Comparison of ENCODE assay signal across 21 mouse cellular contexts in genomic region chr2:17097546-17097945, GRCm38 (mm10).
DNase-seq lines count a peak whose midpoint lies in the region; ATAC-seq and TF ChIP-seq lines count a peak whose summit lies in the region.
"Had no signal": no experiment of that assay in that cellular context is flagged by ENCODE, and none has a peak within 500 bp of the region (broad histone marks: within the 10 kb centered on the region; RNA-seq: fewer than 3 reads in every experiment).

No protein-coding gene starts in this region.

- H3K4me2 ChIP-seq in embryonic facial prominence, embryonic 11.5 days (ENCODE audit: low read depth, low read length), result no peak overlapping the region
- H3K4me2 ChIP-seq in midbrain, embryonic 11.5 days, result no peak overlapping the region
- no peak overlapping the region for H3K4me2 ChIP-seq in midbrain, embryonic 13.5 days (replicated peaks)
- H3K4me2 ChIP-seq: embryonic facial prominence, embryonic 12.5 days; intestine, embryonic 15.5 days; liver, embryonic 12.5 days had no signal

- no peaks in the 10 kb centered on the region for H3K36me3 ChIP-seq in embryonic facial prominence, embryonic 11.5 days (replicated peaks; ENCODE audit: control insufficient read depth, insufficient read depth, low read depth, low read length)
- 0 out of 2 replicates have a peak, but pooled peaks cover 2% of the 10 kb centered on the region for H3K36me3 ChIP-seq in embryonic facial prominence, embryonic 10.5 days (replicated peaks)
- no peaks in the 10 kb centered on the region for H3K36me3 ChIP-seq in midbrain, embryonic 11.5 days (ENCODE audit: control insufficient read depth, insufficient read depth, low read length)
- no peaks in the 10 kb centered on the region; the same call in 1 of the 2 replicates for H3K36me3 ChIP-seq in midbrain, embryonic 10.5 days
- H3K36me3 ChIP-seq in E14TG2a.4 (ENCODE audit: insufficient read depth, low read length), result no peaks in the 10 kb centered on the region
- no peaks in the 10 kb centered on the region for H3K36me3 ChIP-seq in midbrain, embryonic 13.5 days
- H3K36me3 ChIP-seq: embryonic facial prominence, embryonic 12.5 days; intestine, embryonic 15.5 days; liver, embryonic 12.5 days had no signal

- no peak overlapping the region for H3K9ac ChIP-seq in embryonic facial prominence, embryonic 11.5 days (replicated peaks; ENCODE audit: low read length)
- no peak overlapping the region for H3K9ac ChIP-seq in midbrain, embryonic 11.5 days (ENCODE audit: low read length)
- no peak overlapping the region for H3K9ac ChIP-seq in midbrain, embryonic 13.5 days (replicated peaks)
- H3K9ac ChIP-seq: embryonic facial prominence, embryonic 12.5 days; intestine, embryonic 15.5 days; liver, embryonic 12.5 days had no signal

- H3K9me3 ChIP-seq in embryonic facial prominence, embryonic 11.5 days (replicated peaks; ENCODE audit: control insufficient read depth, low read length), result peaks cover 4% of the 10 kb centered on the region; the same call in 1 of the 2 replicates
- H3K9me3 ChIP-seq in embryonic facial prominence, embryonic 10.5 days, result peaks cover 17% of the 10 kb centered on the region
- peaks cover 7% of the 10 kb centered on the region; the same call in 1 of the 2 replicates for H3K9me3 ChIP-seq in midbrain, embryonic 11.5 days (ENCODE audit: control insufficient read depth, low read length)
- H3K9me3 ChIP-seq in midbrain, embryonic 10.5 days (replicated peaks), result peaks cover 30% of the 10 kb centered on the region
- H3K9me3 ChIP-seq in E14TG2a.4 (ENCODE audit: low read length), result peaks cover 33% of the 10 kb centered on the region
- peaks cover 10% of the 10 kb centered on the region; the same call in 1 of the 2 replicates for H3K9me3 ChIP-seq in midbrain, embryonic 13.5 days
- H3K9me3 ChIP-seq: intestine, embryonic 15.5 days had no signal

- peak; percentile 39; the same call in 1 of the 2 replicates for ATAC-seq in embryonic facial prominence, embryonic 11.5 days (replicated peaks; ENCODE audit: insufficient number of reproducible peaks, low FRiP score, low TSS enrichment, low read depth)
- ATAC-seq in midbrain, embryonic 11.5 days (ENCODE audit: low FRiP score), result 0 out of 2 replicates have a peak, but pooled peaks have one; percentile 19
- ATAC-seq in midbrain, embryonic 13.5 days, result 0 out of 2 replicates have a peak, but pooled peaks have one; percentile 43
- ATAC-seq: forebrain, embryonic 16.5 days; intestine, embryonic 15.5 days; liver, embryonic 12.5 days had no signal

- H3K27me3 ChIP-seq in embryonic facial prominence, embryonic 11.5 days (ENCODE audit: control insufficient read depth, insufficient read depth, low read length), result no peaks in the 10 kb centered on the region
- no peaks in the 10 kb centered on the region for H3K27me3 ChIP-seq in embryonic facial prominence, embryonic 10.5 days (replicated peaks; ENCODE audit: low read depth, poor library complexity, severe bottlenecking)
- no peaks in the 10 kb centered on the region for H3K27me3 ChIP-seq in midbrain, embryonic 11.5 days (ENCODE audit: control insufficient read depth, insufficient read depth, low read length)
- H3K27me3 ChIP-seq in midbrain, embryonic 10.5 days (ENCODE audit: low read depth, poor library complexity, severe bottlenecking), result no peaks in the 10 kb centered on the region
- no peaks in the 10 kb centered on the region for H3K27me3 ChIP-seq in E14TG2a.4 (ENCODE audit: insufficient read depth, low read length)
- H3K27me3 ChIP-seq in midbrain, embryonic 13.5 days, result no peaks in the 10 kb centered on the region
- H3K27me3 ChIP-seq: embryonic facial prominence, embryonic 12.5 days; intestine, embryonic 15.5 days; liver, embryonic 12.5 days had no signal

- WGBS in embryonic facial prominence, embryonic 11.5 days, result 72% methylated on average over 20 of the region's 20 CpGs
- 67% methylated on average over 20 of the region's 20 CpGs for WGBS in embryonic facial prominence, embryonic 10.5 days
- WGBS in midbrain, embryonic 11.5 days, result 80% methylated on average over 20 of the region's 20 CpGs
- WGBS in midbrain, embryonic 10.5 days, result 73% methylated on average over 18 of the region's 20 CpGs
- 73% methylated on average over 20 of the region's 20 CpGs for whole genome bisulfite sequencing in midbrain, embryonic 13.5 days

- no peak overlapping the region for H3K4me3 ChIP-seq in embryonic facial prominence, embryonic 11.5 days (ENCODE audit: low read depth, low read length)
- H3K4me3 ChIP-seq in embryonic facial prominence, embryonic 10.5 days, result no peak overlapping the region
- no peak overlapping the region for H3K4me3 ChIP-seq in midbrain, embryonic 11.5 days (ENCODE audit: low read depth, low read length)
- no peak overlapping the region for H3K4me3 ChIP-seq in midbrain, embryonic 10.5 days
- H3K4me3 ChIP-seq in E14TG2a.4 (replicated peaks; ENCODE audit: low read length), result peak overlapping the region; percentile 70
- no peak overlapping the region for H3K4me3 ChIP-seq in midbrain, embryonic 13.5 days (replicated peaks)
- H3K4me3 ChIP-seq: embryonic facial prominence, embryonic 12.5 days; intestine, embryonic 15.5 days; left cerebral cortex, adult 2 months; liver, embryonic 12.5 days had no signal

- no peaks in the 10 kb centered on the region for H3K4me1 ChIP-seq in embryonic facial prominence, embryonic 11.5 days (ENCODE audit: control insufficient read depth, insufficient read depth, low read length)
- H3K4me1 ChIP-seq in embryonic facial prominence, embryonic 10.5 days, result no peaks in the 10 kb centered on the region
- H3K4me1 ChIP-seq in midbrain, embryonic 11.5 days (ENCODE audit: control insufficient read depth, insufficient read depth, low read length), result no peaks in the 10 kb centered on the region
- H3K4me1 ChIP-seq in midbrain, embryonic 10.5 days, result no peaks in the 10 kb centered on the region
- no peaks in the 10 kb centered on the region for H3K4me1 ChIP-seq in E14TG2a.4 (replicated peaks; ENCODE audit: low read depth, low read length)
- H3K4me1 ChIP-seq in midbrain, embryonic 13.5 days (replicated peaks), result no peaks in the 10 kb centered on the region
- H3K4me1 ChIP-seq: embryonic facial prominence, embryonic 12.5 days; intestine, embryonic 15.5 days; liver, embryonic 12.5 days had no signal

- no peak for TF ChIP-seq CTCF in E14TG2a.4 (conservative IDR thresholded peaks at IDR 0.05; ENCODE audit: low read length)

- H3K27ac ChIP-seq in embryonic facial prominence, embryonic 11.5 days (replicated peaks; ENCODE audit: low read depth, low read length), result no peak overlapping the region
- H3K27ac ChIP-seq in embryonic facial prominence, embryonic 10.5 days (replicated peaks), result no peak overlapping the region
- no peak overlapping the region for H3K27ac ChIP-seq in midbrain, embryonic 11.5 days (ENCODE audit: low read depth, low read length)
- H3K27ac ChIP-seq in midbrain, embryonic 10.5 days (replicated peaks), result no peak overlapping the region
- no peak overlapping the region for H3K27ac ChIP-seq in midbrain, embryonic 13.5 days
- H3K27ac ChIP-seq: embryonic facial prominence, embryonic 12.5 days; intestine, embryonic 15.5 days; left cerebral cortex, adult 2 months; liver, embryonic 12.5 days had no signal

- DNase-seq in embryonic facial prominence, embryonic 11.5 days (ENCODE audit: low spot score), result no peak
- no peak for DNase-seq in embryonic facial prominence, embryonic 10.5 days (ENCODE audit: low spot score)
- no peak for DNase-seq in midbrain, embryonic 11.5 days (ENCODE audit: low spot score, missing footprints)
- DNase-seq in midbrain, embryonic 10.5 days (ENCODE audit: low spot score), result no peak
- DNase-seq in adrenal gland, postnatal 10 days, result no peak
- DNase-seq in adipocyte (ENCODE audit: low spot score), result no peak
- DNase-seq: adrenal gland, postnatal 25 days; cerebellum, adult 2 months; gastrocnemius, postnatal 25 days; kidney, postnatal 4 days; layer of hippocampus, adult 9-11 months; left cerebral cortex, postnatal 4 days; lung, adult 2 months; spleen, adult 18-20 months had no signal
